In the genomic region with DNA sequence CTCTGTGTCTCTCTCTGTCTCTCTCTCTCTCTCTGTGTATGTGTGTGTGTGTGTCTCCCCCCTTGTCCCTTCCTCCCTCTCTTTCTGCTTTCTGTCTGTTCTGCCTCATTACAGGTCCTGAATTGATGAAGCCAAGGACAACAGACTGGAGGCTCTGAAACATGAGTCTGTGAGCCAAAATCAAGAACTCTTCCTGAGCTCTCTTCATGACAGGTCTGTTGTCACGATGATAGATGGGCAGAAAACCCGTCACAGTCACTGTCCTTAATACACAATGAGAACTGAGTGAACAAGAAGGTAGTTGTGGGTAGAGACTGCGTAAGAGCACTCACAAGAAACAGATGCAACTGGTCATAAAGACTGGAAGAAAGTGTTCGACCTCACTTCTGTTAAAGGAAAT, we compare ENCODE assay signal across 22 mouse cellular contexts.
"Had no signal": no experiment of that assay in that cellular context is flagged by ENCODE, and none has a peak within 500 bp of the region (broad histone marks: within the 10 kb centered on the region; RNA-seq: fewer than 3 reads in every experiment).

No protein-coding gene starts in this region.

- H3K36me3 ChIP-seq: lung, embryonic 15.5 days; midbrain, embryonic 10.5 days; midbrain, embryonic 12.5 days; neural tube, embryonic 13.5 days; neural tube, embryonic 15.5 days had no signal

- DNase-seq: liver, postnatal 0 days; lung, adult 2 months; lung, postnatal 14 days; lung, postnatal 36 days; midbrain, embryonic 14.5 days; retina, postnatal 1 day; right cerebral cortex, adult 18-20 months; right cerebral cortex, postnatal 25 days; right cerebral cortex, postnatal 4 days; spleen, adult 18-20 months; thymus, adult 18-20 months; thymus, postnatal 14 days; thymus, postnatal 36 days had no signal

- H3K27ac ChIP-seq: lung, embryonic 15.5 days; macrophage; midbrain, embryonic 10.5 days; midbrain, embryonic 12.5 days; neural tube, embryonic 13.5 days; neural tube, embryonic 15.5 days had no signal

- ATAC-seq: liver, postnatal 0 days; lung, postnatal 0 days; midbrain, embryonic 16.5 days had no signal

- H3K4me2 ChIP-seq: lung, embryonic 15.5 days; midbrain, embryonic 12.5 days; neural tube, embryonic 13.5 days; neural tube, embryonic 15.5 days had no signal

- H3K9ac ChIP-seq: liver, postnatal 0 days; lung, embryonic 15.5 days; midbrain, embryonic 12.5 days; neural tube, embryonic 13.5 days; neural tube, embryonic 15.5 days had no signal

- H3K9me3 ChIP-seq: lung, embryonic 15.5 days; midbrain, embryonic 10.5 days; neural tube, embryonic 13.5 days; neural tube, embryonic 15.5 days had no signal

- H3K27me3 ChIP-seq: lung, embryonic 15.5 days; neural tube, embryonic 13.5 days; neural tube, embryonic 15.5 days had no signal

- H3K4me3 ChIP-seq: lung, embryonic 15.5 days; midbrain, embryonic 10.5 days; midbrain, embryonic 12.5 days; myocyte; neural tube, embryonic 13.5 days; neural tube, embryonic 15.5 days had no signal
